Mouse (Mus musculus) E14TG2a.4 (cell line): ENCODE data around the gene Eml2.

ENCODE experiments used
- CTCF ChIP-seq: conservative IDR thresholded peaks from 2 replicates; pipeline ENCODE4 v1.5.1; 2014; ENCODE audit warnings: low read length
- NANOG ChIP-seq: IDR thresholded peaks from 2 replicates; pipeline ENCODE4 v1.6.1; 2014; ENCODE audit warnings: borderline replicate concordance, low read length, mixed read lengths
- POU5F1 ChIP-seq: IDR thresholded peaks from 2 replicates; pipeline ENCODE4 v1.6.1; 2014; ENCODE audit warnings: low read length, borderline replicate concordance

GRCm38 (mm10) chr7:19235092-19235671, 59.0 kb downstream of the Eml2 start:
- no peak for TF ChIP-seq CTCF
- TF ChIP-seq NANOG = no peak
- no peak for TF ChIP-seq POU5F1
